Mouse (Mus musculus): ENCODE results near the gene Npas3.
A peak's percentile ranks its signal among the peaks of the same experiment; 100 is the strongest.

The Npas3 gene

GRCm38 (mm10) chr12:53789501-53789900, 541.0 kb downstream of the Npas3 start:
- no peak for DNase-seq (ENCODE audit: low read depth, low spot score)

- no peak for DNase-seq (ENCODE audit: low read depth, low spot score)
Observed at GRCm38 (mm10) chr12:53794718-53795400, 546.4 kb downstream of the Npas3 start.

GRCm38 (mm10) chr12:53801831-53802230, 553.4 kb downstream of the Npas3 start:
- DNase-seq (ENCODE audit: low read depth, low spot score): no peak

GRCm38 (mm10) chr12:53802381-53802780, 553.9 kb downstream of the Npas3 start:
- DNase-seq (ENCODE audit: low read depth, low spot score): no peak

GRCm38 (mm10) chr12:53810081-53810480, 561.6 kb downstream of the Npas3 start:
- no peak for DNase-seq (ENCODE audit: low read depth, low spot score)

GRCm38 (mm10) chr12:53814291-53814690, 565.8 kb downstream of the Npas3 start:
- DNase-seq (ENCODE audit: low read depth, low spot score): no peak

GRCm38 (mm10) chr12:53819982-53820381, 571.5 kb downstream of the Npas3 start:
- no peak for DNase-seq (ENCODE audit: low read depth, low spot score)

GRCm38 (mm10) chr12:53822881-53823280, 574.4 kb downstream of the Npas3 start:
- DNase-seq (ENCODE audit: low read depth, low spot score): no peak

GRCm38 (mm10) chr12:53825251-53825650, 576.8 kb downstream of the Npas3 start:
- DNase-seq (ENCODE audit: low read depth, low spot score): no peak

- DNase-seq (ENCODE audit: low read depth, low spot score): no peak
Observed at GRCm38 (mm10) chr12:53825898-53826605, 577.6 kb downstream of the Npas3 start.

GRCm38 (mm10) chr12:53826812-53827211, 578.3 kb downstream of the Npas3 start:
- no peak for DNase-seq (ENCODE audit: low read depth, low spot score)

GRCm38 (mm10) chr12:53832590-53832989, 584.1 kb downstream of the Npas3 start:
- no peak for DNase-seq (ENCODE audit: low read depth, low spot score)

- DNase-seq (ENCODE audit: low read depth, low spot score): no peak
Observed at GRCm38 (mm10) chr12:53833348-53833747, 584.9 kb downstream of the Npas3 start.

GRCm38 (mm10) chr12:53836031-53836790, 587.7 kb downstream of the Npas3 start:
- peak; percentile 25 for DNase-seq (ENCODE audit: low read depth, low spot score)

- no peak for DNase-seq (ENCODE audit: low read depth, low spot score)
Observed at GRCm38 (mm10) chr12:53837408-53837807, 588.9 kb downstream of the Npas3 start.

GRCm38 (mm10) chr12:53838541-53838940, 590.1 kb downstream of the Npas3 start:
- no peak for DNase-seq (ENCODE audit: low read depth, low spot score)

GRCm38 (mm10) chr12:53841928-53842671, 593.6 kb downstream of the Npas3 start:
- no peak for DNase-seq (ENCODE audit: low read depth, low spot score)

GRCm38 (mm10) chr12:53843626-53844025, 595.1 kb downstream of the Npas3 start:
- DNase-seq (ENCODE audit: low read depth, low spot score): no peak

- DNase-seq (ENCODE audit: low read depth, low spot score): no peak
Observed at GRCm38 (mm10) chr12:53846154-53846665, 597.7 kb downstream of the Npas3 start.

GRCm38 (mm10) chr12:53849263-53849662, 600.8 kb downstream of the Npas3 start:
- no peak for DNase-seq (ENCODE audit: low read depth, low spot score)

GRCm38 (mm10) chr12:53852432-53852831, 604.0 kb downstream of the Npas3 start:
- DNase-seq (ENCODE audit: low read depth, low spot score): no peak
